Mouse (Mus musculus) heart, embryonic 16.5 days (tissue): ENCODE results near the gene Tada2b. TPM values are rescaled to one million over a fixed set of nuclear protein-coding genes. Genes with fewer than 3 reads are reported as not detected.

Source experiments
- ATAC-seq: fragments of 200-750 bp; cut with Nextera tagmentation; replicated peaks from 2 replicates; pipeline ENCODE4 v1.8.0; 2017; ENCODE audit warnings: moderate number of reproducible peaks; ENCODE audit not compliant: insufficient read depth, low FRiP score; ENCODE audit errors: extremely low read depth
- H3K27ac ChIP-seq: fragments of 300-500 bp; sonication (generic); 2 replicates; pipeline ENCODE4 v1.5.1; 2014; ENCODE audit warnings: mild to moderate bottlenecking, low read length, control low read depth, moderate library complexity
- H3K27me3 ChIP-seq: fragments of 300-500 bp; sonication (generic); 2 replicates; pipeline ENCODE4 v1.6.1; 2014; ENCODE audit warnings: low read length, mixed read lengths; ENCODE audit not compliant: control insufficient read depth, insufficient read depth
- H3K36me3 ChIP-seq: fragments of 300-500 bp; sonication (generic); 2 replicates; pipeline ENCODE4 v1.6.1; 2014; ENCODE audit not compliant: control insufficient read depth, insufficient read depth
- H3K4me1 ChIP-seq: fragments of 300-500 bp; sonication (generic); 2 replicates; pipeline ENCODE4 v1.6.1; 2014; ENCODE audit warnings: low read length, mixed read lengths; ENCODE audit not compliant: control insufficient read depth, insufficient read depth
- H3K4me2 ChIP-seq: fragments of 300-500 bp; sonication (generic); 2 replicates; pipeline ENCODE4 v1.6.1; 2014; ENCODE audit warnings: low read depth, mild to moderate bottlenecking, control low read depth, low read length
- H3K4me3 ChIP-seq: fragments of 300-500 bp; sonication (generic); 2 replicates; pipeline ENCODE4 v1.5.1; 2014; ENCODE audit warnings: mild to moderate bottlenecking, control low read depth, low read length
- H3K9ac ChIP-seq: fragments of 300-500 bp; sonication (generic); 2 replicates; pipeline ENCODE4 v1.6.1; 2014; ENCODE audit warnings: low read length, control low read depth
- H3K9me3 ChIP-seq: fragments of 300-500 bp; sonication (generic); replicated peaks from 2 replicates; pipeline ENCODE4 v1.6.1; 2016; ENCODE audit warnings: low read length; ENCODE audit not compliant: control insufficient read depth
- WGBS: fragments of 180-500 bp; shearing (Covaris S2); extraction: QIAGEN DNeasy Blood & Tissue Kit; methylation state at CpG from one replicate; pipeline ENCODE4 v1.1.7; 2014; 5-methylcytosine and 5-hydroxymethylcytosine counted together
- polyA plus RNA-seq: library from polyadenylated mRNA; unstranded; fragments of >200 nt; fragmentation: Nextera tagmentation; extraction: Ambion mirVana; gene quantifications from 2 replicates; pipeline ENCODE4 v1.2.1, GENCODE M21; 2015

Tada2b gene
- polyA plus RNA-seq, 1 experiment from 2014 or later = 1.7 TPM

- no peaks in the 10 kb centered on the region for H3K4me1 ChIP-seq
- WGBS = 80% methylated on average over 4 of the region's 4 CpGs
- no peak for ATAC-seq
Measured at GRCm38 (mm10) chr5:36457706-36458105, 26.4 kb downstream of the Tada2b start.

GRCm38 (mm10) chr5:36452821-36453220 lies 31.3 kb downstream of the Tada2b start:
- Histone ChIP-seq H3K36me3 (no peaks in the 10 kb centered on the region), H3K4me1 (peaks cover 19% of the 10 kb centered on the region), H3K4me2 (no peak overlapping the region), H3K4me3 (no peak overlapping the region), H3K9ac (no peak overlapping the region), H3K9me3 (no peaks in the 10 kb centered on the region), H3K27me3 (peaks cover 7% of the 10 kb centered on the region), H3K27ac (no peak overlapping the region)
- no peak for ATAC-seq
- 81% methylated on average over 6 of the region's 6 CpGs for WGBS

More at GRCm38 (mm10) chr5:36457706-36458105, 26.4 kb downstream of the Tada2b start:
- H3K4me2 ChIP-seq = no peak overlapping the region
- no peaks in the 10 kb centered on the region for H3K9me3 ChIP-seq
- H3K27ac ChIP-seq = no peak overlapping the region
- no peak overlapping the region for H3K4me3 ChIP-seq
- no peak overlapping the region for H3K9ac ChIP-seq
- H3K36me3 ChIP-seq = no peaks in the 10 kb centered on the region
- H3K27me3 ChIP-seq = peaks cover 2% of the 10 kb centered on the region

GRCm38 (mm10) chr5:36451872-36452389 lies 32.2 kb downstream of the Tada2b start:
- peaks cover 11% of the 10 kb centered on the region for H3K27me3 ChIP-seq
- H3K36me3 ChIP-seq = no peaks in the 10 kb centered on the region
- no peak overlapping the region for H3K4me2 ChIP-seq
- WGBS = 67% methylated on average over 10 of the region's 10 CpGs
- no peak for ATAC-seq
- no peaks in the 10 kb centered on the region for H3K9me3 ChIP-seq
- peaks cover 19% of the 10 kb centered on the region for H3K4me1 ChIP-seq
- no peak overlapping the region for H3K27ac ChIP-seq
- H3K9ac ChIP-seq = no peak overlapping the region
- H3K4me3 ChIP-seq = no peak overlapping the region

- Histone ChIP-seq H3K4me1 (peaks cover 19% of the 10 kb centered on the region), H3K27me3 (peaks cover 14% of the 10 kb centered on the region), H3K36me3 (no peaks in the 10 kb centered on the region), H3K9ac (no peak overlapping the region), H3K4me2 (no peak overlapping the region), H3K27ac (no peak overlapping the region), H3K4me3 (no peak overlapping the region), H3K9me3 (no peaks in the 10 kb centered on the region)
- ATAC-seq = 0 out of 2 replicates have a peak, but pooled peaks have one; percentile 21
- 25% methylated on average over 8 of the region's 10 CpGs for WGBS
Measured at GRCm38 (mm10) chr5:36451119-36451518, 33.0 kb downstream of the Tada2b start.

- peak overlapping the region; percentile 76 for H3K27ac ChIP-seq
- ATAC-seq = peak; percentile 77
- H3K4me2 ChIP-seq = peak overlapping the region; percentile 23
- H3K9ac ChIP-seq = no peak overlapping the region
- peaks cover 27% of the 10 kb centered on the region for H3K27me3 ChIP-seq
- peaks cover 19% of the 10 kb centered on the region for H3K4me1 ChIP-seq
- no peaks in the 10 kb centered on the region for H3K36me3 ChIP-seq
- H3K9me3 ChIP-seq = no peaks in the 10 kb centered on the region
- H3K4me3 ChIP-seq = no peak overlapping the region
- WGBS = 40% methylated on average over 6 of the region's 6 CpGs
Measured at GRCm38 (mm10) chr5:36449710-36450358, 34.3 kb downstream of the Tada2b start.

GRCm38 (mm10) chr5:36447872-36448271 lies 36.2 kb downstream of the Tada2b start:
- H3K9ac ChIP-seq = no peak overlapping the region
- H3K9me3 ChIP-seq = no peaks in the 10 kb centered on the region
- no peak overlapping the region for H3K4me3 ChIP-seq
- no peaks in the 10 kb centered on the region for H3K36me3 ChIP-seq
- no peak overlapping the region for H3K4me2 ChIP-seq
- WGBS = 91% methylated on average over 12 of the region's 12 CpGs
- peaks cover 19% of the 10 kb centered on the region for H3K4me1 ChIP-seq
- H3K27me3 ChIP-seq = peaks cover 42% of the 10 kb centered on the region
- no peak overlapping the region for H3K27ac ChIP-seq
- ATAC-seq = no peak

GRCm38 (mm10) chr5:36446166-36446890 lies 37.8 kb downstream of the Tada2b start:
- no peak for ATAC-seq
- H3K36me3 ChIP-seq = no peaks in the 10 kb centered on the region
- no peak overlapping the region for H3K9ac ChIP-seq
- no peak overlapping the region for H3K4me3 ChIP-seq
- no peak overlapping the region for H3K4me2 ChIP-seq
- H3K4me1 ChIP-seq = peaks cover 18% of the 10 kb centered on the region
- H3K9me3 ChIP-seq = no peaks in the 10 kb centered on the region
- peaks cover 45% of the 10 kb centered on the region for H3K27me3 ChIP-seq
- H3K27ac ChIP-seq = no peak overlapping the region
- WGBS = 46% methylated on average over 9 of the region's 9 CpGs

GRCm38 (mm10) chr5:36445028-36445427 lies 39.1 kb downstream of the Tada2b start:
- Histone ChIP-seq H3K4me3 (no peak overlapping the region), H3K4me1 (peaks cover 8% of the 10 kb centered on the region), H3K9me3 (no peaks in the 10 kb centered on the region), H3K4me2 (no peak overlapping the region), H3K27me3 (peaks cover 45% of the 10 kb centered on the region), H3K9ac (no peak overlapping the region), H3K27ac (no peak overlapping the region), H3K36me3 (no peaks in the 10 kb centered on the region)
- 34% methylated on average over 8 of the region's 8 CpGs for WGBS
- ATAC-seq = no peak

GRCm38 (mm10) chr5:36444611-36445010 lies 39.5 kb downstream of the Tada2b start:
- Histone ChIP-seq H3K36me3 (no peaks in the 10 kb centered on the region), H3K4me1 (peaks cover 4% of the 10 kb centered on the region), H3K27ac (no peak overlapping the region), H3K9me3 (no peaks in the 10 kb centered on the region), H3K9ac (no peak overlapping the region), H3K27me3 (peaks cover 45% of the 10 kb centered on the region), H3K4me3 (no peak overlapping the region), H3K4me2 (no peak overlapping the region)
- WGBS = 49% methylated on average over 4 of the region's 4 CpGs
- ATAC-seq = no peak
